Mouse (Mus musculus) thymus, adult 2 months (tissue): ENCODE data around the gene Wdr70. TPM values are rescaled to one million over a fixed set of nuclear protein-coding genes. Genes with fewer than 3 reads are reported as not detected.

ENCODE experiments used
- DNase-seq: peaks from one replicate; pipeline ENCODE4 v3.0.0; 2021
- H3K27ac ChIP-seq: fragments of 200-500 bp; 2 replicates; pipeline ENCODE4 v1.5.1; 2012; ENCODE audit warnings: low read length, control low read depth; ENCODE audit not compliant: control insufficient read depth, insufficient read depth
- H3K27me3 ChIP-seq: fragments of 200-500 bp; 2 replicates; pipeline ENCODE4 v1.6.1; 2012; ENCODE audit warnings: mild to moderate bottlenecking, low read length, moderate library complexity, mixed read lengths; ENCODE audit not compliant: control insufficient read depth, insufficient read depth
- H3K36me3 ChIP-seq: fragments of 200-500 bp; 2 replicates; pipeline ENCODE4 v1.6.1; 2012; ENCODE audit warnings: mild to moderate bottlenecking, low read length, moderate library complexity; ENCODE audit not compliant: control insufficient read depth, insufficient read depth
- H3K4me1 ChIP-seq: fragments of 200-500 bp; replicated peaks from 2 replicates; pipeline ENCODE4 v1.6.1; 2012; ENCODE audit warnings: low read length; ENCODE audit not compliant: control insufficient read depth, insufficient read depth
- H3K4me3 ChIP-seq: fragments of 200-500 bp; 2 replicates; pipeline ENCODE4 v1.5.1; 2012; ENCODE audit warnings: mild to moderate bottlenecking, low read length, control low read depth, moderate library complexity; ENCODE audit not compliant: control insufficient read depth, insufficient read depth
- CTCF ChIP-seq: fragments of 200-500 bp; IDR thresholded peaks from 2 replicates; pipeline ENCODE4 v1.5.1; 2012; ENCODE audit warnings: mild to moderate bottlenecking, control low read depth, low read length, moderate library complexity, borderline replicate concordance; ENCODE audit not compliant: control insufficient read depth, poor library complexity, insufficient read depth; ENCODE audit errors: extremely low read depth
- POLR2A ChIP-seq: fragments of 200-500 bp; IDR thresholded peaks from 2 replicates; pipeline ENCODE4 v1.6.1; 2012; ENCODE audit warnings: mild to moderate bottlenecking, low read length, control low read depth, moderate library complexity; ENCODE audit not compliant: control insufficient read depth, poor library complexity, insufficient read depth; ENCODE audit errors: extremely low read depth
- WGBS: fragments of 180-500 bp; shearing (Covaris S2); methylation state at CpG from one replicate; pipeline ENCODE4 v1.1.7; 2018; 5-methylcytosine and 5-hydroxymethylcytosine counted together
- polyA plus RNA-seq: library from polyadenylated mRNA; depleted of rRNA; stranded (reverse); fragments of >200 nt; gene quantifications from 2 replicates; pipeline ENCODE4 v1.2.3, GENCODE M21; 2012

Wdr70 gene
- polyA plus RNA-seq, 1 experiment: 15.9 TPM

DNA sequence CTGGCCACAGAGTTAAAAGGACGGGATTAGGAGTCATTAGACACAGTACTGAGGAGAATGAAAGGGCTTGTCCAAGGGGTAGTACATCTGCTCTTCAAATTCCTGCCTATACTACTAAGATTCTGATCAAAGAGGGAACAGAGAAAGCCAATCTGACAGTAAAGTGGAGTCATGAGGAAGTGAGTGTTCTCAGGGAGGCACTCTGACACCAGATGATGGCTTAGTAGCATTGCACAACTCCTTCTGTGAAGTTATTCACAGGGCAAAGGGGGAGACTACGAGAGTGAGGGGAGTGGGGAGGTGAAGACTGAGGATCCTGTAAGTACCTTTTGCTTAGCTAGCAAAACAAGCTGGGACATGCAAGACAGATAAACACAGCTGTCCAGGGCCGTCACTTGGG is 61.2 kb downstream of the Wdr70 start:
- Histone ChIP-seq H3K4me1 (no peaks in the 10 kb centered on the region), H3K27ac (no peak overlapping the region), H3K27me3 (no peaks in the 10 kb centered on the region), H3K4me3 (no peak overlapping the region), H3K36me3 (peaks cover 7% of the 10 kb centered on the region; the same call in 1 of the 2 replicates)
- no peak for TF ChIP-seq POLR2A
- TF ChIP-seq CTCF: no peak
- 90% methylated on average over 3 of the region's 3 CpGs for WGBS
- no peak for DNase-seq

DNA sequence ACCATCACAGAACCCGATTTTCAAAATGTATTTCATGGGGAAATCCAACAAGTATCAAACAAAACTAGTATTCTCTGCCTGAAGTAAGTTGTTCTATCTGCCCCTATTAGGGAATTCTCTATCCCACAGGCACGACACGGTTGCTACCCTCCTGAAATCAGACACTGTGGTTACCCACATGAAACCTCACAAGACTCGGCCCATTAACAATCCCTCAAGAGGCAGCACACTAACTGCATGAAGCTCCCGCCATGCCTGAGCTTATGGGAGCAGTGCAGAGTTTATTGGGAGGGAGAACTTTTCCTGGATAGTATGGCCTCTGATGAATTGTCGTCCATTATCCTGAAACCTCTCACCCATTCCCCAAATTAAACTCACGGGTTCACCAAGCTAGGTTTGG is 67.8 kb downstream of the Wdr70 start:
- Histone ChIP-seq H3K27me3 (no peaks in the 10 kb centered on the region), H3K4me1 (no peaks in the 10 kb centered on the region), H3K4me3 (no peak overlapping the region), H3K36me3 (peaks cover 7% of the 10 kb centered on the region; the same call in 1 of the 2 replicates), H3K27ac (no peak overlapping the region)
- no peak for TF ChIP-seq POLR2A
- no peak for TF ChIP-seq CTCF
- no peak for DNase-seq
- WGBS: 89% methylated on average over 7 of the region's 7 CpGs

DNA sequence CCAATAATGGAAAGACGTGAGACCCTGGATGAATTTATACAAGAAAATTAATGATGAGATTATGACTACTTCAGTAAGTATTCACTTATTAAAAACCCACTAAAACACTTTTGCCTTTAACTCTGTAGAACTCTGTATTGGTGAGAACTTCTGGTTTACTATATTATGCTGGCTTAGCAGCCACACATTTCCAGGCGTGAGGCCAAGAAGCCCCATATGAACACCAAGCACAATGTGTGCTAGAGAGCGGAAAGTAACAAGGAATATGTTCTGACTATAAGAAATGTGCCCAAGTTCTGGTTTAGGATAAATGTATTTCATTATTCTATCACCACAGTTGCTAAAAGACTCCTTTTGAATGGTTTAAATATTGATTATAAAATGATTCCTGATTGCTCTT is 68.4 kb downstream of the Wdr70 start:
- Histone ChIP-seq H3K27ac (no peak overlapping the region), H3K36me3 (peaks cover 7% of the 10 kb centered on the region; the same call in 1 of the 2 replicates), H3K4me3 (no peak overlapping the region), H3K4me1 (no peaks in the 10 kb centered on the region), H3K27me3 (no peaks in the 10 kb centered on the region)
- no peak for DNase-seq
- no peak for TF ChIP-seq CTCF
- no peak for TF ChIP-seq POLR2A
- 97% methylated on average over 3 of the region's 3 CpGs for WGBS

DNA sequence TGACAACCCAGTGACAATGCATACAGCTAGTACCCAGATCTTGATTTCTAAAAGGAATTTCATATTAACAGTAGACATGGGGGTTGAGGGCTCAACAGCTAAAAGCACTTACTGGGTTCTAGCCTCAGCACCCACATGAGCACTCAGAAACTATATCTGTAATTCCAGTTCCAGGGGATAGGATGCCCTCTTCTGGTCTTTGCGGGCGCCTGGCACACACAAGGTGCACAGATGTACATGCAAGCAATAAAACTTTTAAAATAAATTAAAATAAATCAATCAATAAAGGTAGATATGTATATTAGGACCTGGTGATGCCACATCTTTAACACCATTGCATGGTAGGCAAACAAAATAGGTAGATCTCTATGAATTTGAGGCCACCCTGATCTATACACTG is 71.5 kb downstream of the Wdr70 start:
- WGBS: 97% methylated on average over 2 of the region's 2 CpGs
- Histone ChIP-seq H3K27ac (no peak overlapping the region), H3K4me3 (no peak overlapping the region), H3K36me3 (no peaks in the 10 kb centered on the region), H3K4me1 (no peaks in the 10 kb centered on the region), H3K27me3 (no peaks in the 10 kb centered on the region)
- no peak for DNase-seq
- TF ChIP-seq CTCF: no peak
- TF ChIP-seq POLR2A: no peak

DNA sequence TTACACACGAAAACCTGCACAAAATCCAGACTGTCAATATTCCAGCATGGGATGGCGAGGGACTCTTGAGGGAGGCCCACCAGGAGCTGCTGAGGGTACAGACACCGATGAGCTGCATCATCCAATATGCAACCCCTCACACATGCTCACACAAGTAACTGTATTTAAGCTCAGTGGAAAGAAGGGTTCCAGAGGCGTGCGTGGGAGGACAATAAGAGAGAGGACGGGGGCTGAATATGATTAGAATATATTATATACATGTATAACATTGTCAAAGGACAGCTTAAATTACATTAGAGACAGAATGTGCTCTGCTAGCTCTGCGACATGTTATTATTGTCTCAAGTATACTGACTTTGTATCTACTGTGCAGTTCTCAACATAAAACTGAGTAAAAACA is 87.6 kb downstream of the Wdr70 start:
- H3K27me3 ChIP-seq: no peaks in the 10 kb centered on the region
- no peaks in the 10 kb centered on the region for H3K4me1 ChIP-seq
- no peaks in the 10 kb centered on the region for H3K36me3 ChIP-seq
- DNase-seq: no peak
- TF ChIP-seq CTCF: no peak
- no peak for TF ChIP-seq POLR2A
- 97% methylated on average over 7 of the region's 7 CpGs for WGBS
- no peak overlapping the region for H3K27ac ChIP-seq
- no peak overlapping the region for H3K4me3 ChIP-seq

DNA sequence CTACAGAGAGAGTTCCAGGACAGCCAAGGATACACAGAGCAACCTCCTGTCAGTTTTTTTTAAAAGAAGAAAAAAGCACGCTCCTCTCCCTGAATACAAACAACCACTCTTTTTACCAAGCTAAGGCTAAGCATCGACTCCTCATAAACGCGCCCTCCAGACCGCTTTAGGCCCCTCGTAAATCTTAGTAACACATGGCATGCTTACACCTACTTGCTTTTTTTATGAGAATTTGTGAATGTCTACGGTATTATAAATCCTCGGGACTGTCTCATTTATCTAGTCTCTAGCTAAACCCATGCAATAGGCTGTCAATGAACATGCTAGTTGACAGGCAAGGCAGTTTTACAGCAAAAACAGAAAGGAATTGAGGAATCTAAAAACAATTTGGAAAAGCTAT is 91.6 kb downstream of the Wdr70 start:
- Histone ChIP-seq H3K27me3 (no peaks in the 10 kb centered on the region), H3K27ac (no peak overlapping the region), H3K4me1 (no peaks in the 10 kb centered on the region), H3K36me3 (no peaks in the 10 kb centered on the region), H3K4me3 (no peak overlapping the region)
- 98% methylated on average over 8 of the region's 8 CpGs for WGBS
- TF ChIP-seq CTCF (no peak), POLR2A (no peak)
- DNase-seq: no peak

DNA sequence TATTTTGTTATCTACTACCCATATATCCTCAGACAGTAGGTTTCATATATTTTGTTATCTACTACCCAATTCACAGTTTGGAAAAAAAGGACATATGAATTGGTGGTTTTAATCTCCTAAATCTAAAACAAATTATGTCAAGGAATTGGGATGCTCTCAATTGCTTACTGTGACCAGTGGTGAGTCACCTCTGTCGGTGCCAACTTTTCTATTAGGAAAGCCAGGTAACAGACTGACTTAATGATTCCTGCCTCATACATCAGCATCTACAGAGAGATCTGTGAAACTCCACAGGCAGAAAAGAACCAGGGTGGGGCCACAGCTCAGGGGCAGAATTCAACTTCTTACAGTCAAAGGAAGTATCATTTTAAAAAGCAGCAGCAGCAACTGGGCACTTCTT is 93.0 kb downstream of the Wdr70 start:
- Histone ChIP-seq H3K36me3 (no peaks in the 10 kb centered on the region), H3K4me3 (no peak overlapping the region), H3K27me3 (no peaks in the 10 kb centered on the region), H3K4me1 (no peaks in the 10 kb centered on the region), H3K27ac (no peak overlapping the region)
- WGBS: 96% methylated on average over 1 of the region's 1 CpGs
- TF ChIP-seq CTCF (no peak), POLR2A (no peak)
- no peak for DNase-seq
